Mouse (Mus musculus): ENCODE data around the gene Pgap3.

DNA sequence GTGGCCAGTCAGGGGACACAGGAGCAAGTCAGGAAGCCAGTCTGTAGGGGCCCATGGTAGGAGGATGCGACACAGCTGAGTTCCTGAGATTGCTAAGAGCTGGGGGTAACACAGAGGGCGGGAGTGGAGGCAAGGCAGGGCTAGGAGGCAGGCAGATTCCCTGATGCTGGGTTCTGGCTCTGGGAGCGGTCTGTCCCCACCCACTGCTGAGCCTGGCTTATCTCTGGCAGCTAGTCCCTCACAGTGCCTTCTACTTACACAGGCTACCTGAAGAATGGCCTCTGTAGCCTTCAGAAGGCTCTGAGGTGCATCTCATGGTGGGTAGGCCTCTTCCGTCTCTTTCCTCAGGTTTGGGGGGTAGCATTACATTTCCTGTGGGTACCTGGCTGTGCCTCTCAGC, 7.6 kb downstream of the Pgap3 start:
- TF ChIP-seq CTCF (IDR thresholded peaks at IDR 0.05; ENCODE audit: extremely low read depth, insufficient read depth, insufficient read length, insufficient replicate concordance) = no peak
- TF ChIP-seq POLR2A (IDR thresholded peaks at IDR 0.05; ENCODE audit: low read depth, low read length) = no peak
